Mouse (Mus musculus) lung, postnatal 25 days (tissue): Measurements from ENCODE around the gene Rxfp1.
A peak's percentile ranks its signal among the peaks of the same experiment; 100 is the strongest.
"Not testable (repeated sequence)": the region's sequence is repeated elsewhere in the genome, so short reads cannot be mapped to it uniquely, and the experiment has no call there.

ENCODE experiments used
- DNase-seq: peaks from one replicate; pipeline ENCODE4 v3.0.0; 2022; ENCODE audit warnings: low spot score

Gene Rxfp1

DNA sequence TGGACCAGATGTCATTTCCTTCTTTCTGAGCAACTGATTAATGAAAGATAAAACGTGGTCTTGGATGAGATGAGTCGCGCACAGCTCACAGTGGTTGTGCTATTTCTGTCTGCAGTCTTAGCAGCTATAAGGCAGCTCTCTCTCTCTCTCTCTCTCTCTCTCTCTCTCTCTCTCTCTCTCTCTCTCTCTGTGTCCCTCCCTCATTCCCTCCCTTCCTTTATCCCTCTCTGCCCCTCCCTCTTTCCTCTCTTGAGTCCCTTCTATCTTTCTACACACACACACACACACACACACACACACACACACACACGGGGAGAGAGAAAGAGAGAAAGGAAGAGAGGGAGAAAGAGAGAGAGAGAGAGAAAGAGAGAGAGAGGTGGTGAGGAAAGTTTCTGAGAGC is at the start of gene Rxfp1:
Rxfp1 (minus strand) TSS at position 101 of the 400 bp plus-strand sequence.
- DNase-seq, result no peak

- DNase-seq, result no peak
Observed at GRCm38 (mm10) chr3:79784362-79784736, 46.7 kb upstream of the Rxfp1 start.

DNA sequence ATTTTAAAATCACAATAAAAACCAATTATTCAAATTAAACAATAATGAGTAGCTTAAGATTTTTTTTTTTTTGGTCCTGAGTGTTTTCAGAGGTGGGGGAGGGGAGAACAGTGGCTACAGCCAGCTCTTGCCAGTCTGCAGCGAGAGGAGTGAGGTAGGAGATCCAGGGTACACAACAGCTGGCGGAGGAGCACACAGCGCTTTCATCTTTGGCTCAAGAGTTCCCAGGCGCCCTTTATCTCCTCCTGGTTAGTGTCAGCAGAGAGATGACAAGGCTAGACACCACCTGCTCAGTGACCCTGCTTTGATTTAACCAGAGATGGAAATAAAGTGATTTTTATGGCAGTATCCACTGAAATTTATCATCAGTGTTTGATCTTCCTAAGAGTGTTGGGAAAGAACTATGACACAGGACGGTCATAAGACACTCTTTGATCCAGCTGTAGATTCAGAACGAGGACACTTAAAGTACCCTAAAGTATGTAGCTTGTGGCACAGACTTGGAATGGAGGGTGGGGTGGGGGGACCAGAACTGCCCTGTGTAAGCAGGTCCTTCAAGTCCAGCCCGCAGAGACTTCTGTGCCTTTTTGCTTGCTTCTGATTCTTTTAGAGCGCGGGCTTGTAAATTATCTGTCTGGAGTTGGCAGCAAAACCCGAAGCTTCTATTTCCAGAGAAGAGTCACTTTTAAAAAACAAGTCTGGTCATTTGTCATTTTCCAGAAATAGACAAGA is 46.1 kb upstream of the Rxfp1 start:
- DNase-seq, result no peak

DNA sequence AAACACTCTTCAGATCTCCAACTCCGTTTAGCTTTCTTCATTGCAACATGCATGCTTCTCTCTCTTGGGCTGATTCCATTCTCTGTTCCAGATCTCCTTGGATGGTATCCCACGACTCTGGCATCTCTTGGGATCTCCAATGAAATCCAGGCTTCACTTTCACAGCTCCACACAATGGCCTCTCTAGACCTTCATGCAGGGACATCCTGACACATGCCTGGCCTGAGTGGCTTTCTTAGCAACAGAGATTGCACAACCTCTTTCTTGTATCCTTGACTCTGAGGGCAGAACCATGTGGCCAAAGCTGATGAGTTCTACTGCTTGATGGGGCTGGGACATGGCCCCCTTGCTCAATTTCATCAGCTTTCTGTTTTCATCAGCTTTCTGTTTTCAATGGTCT is 35.0 kb upstream of the Rxfp1 start:
- no peak for DNase-seq

- no peak for DNase-seq
Observed at GRCm38 (mm10) chr3:79753736-79754135, 16.1 kb upstream of the Rxfp1 start.

- no peak for DNase-seq
Observed at GRCm38 (mm10) chr3:79746585-79746984, 8.9 kb upstream of the Rxfp1 start.

DNA sequence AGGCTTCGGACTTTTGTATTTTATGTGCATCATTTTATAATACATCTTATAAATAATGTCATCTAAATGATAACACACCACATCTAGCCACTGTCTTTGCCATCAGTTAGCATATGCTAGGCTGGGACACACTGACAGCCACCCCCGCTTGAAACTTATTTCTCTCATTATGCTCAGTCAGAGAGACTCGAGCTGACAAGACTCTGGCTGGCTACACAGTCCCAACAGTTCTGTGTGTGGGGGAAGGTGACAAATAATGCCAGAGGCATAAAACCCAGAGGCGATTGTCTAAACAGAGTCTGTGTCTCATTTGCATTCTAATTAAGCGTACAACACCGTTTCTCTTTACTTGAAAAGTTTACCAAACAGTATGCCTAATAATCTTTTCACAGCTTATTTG is 7.4 kb upstream of the Rxfp1 start:
- DNase-seq, result no peak

GRCm38 (mm10) chr3:79744415-79744814 is 6.7 kb upstream of the Rxfp1 start:
- no peak for DNase-seq

GRCm38 (mm10) chr3:79740351-79740750 is 2.7 kb upstream of the Rxfp1 start:
- DNase-seq, result no peak

DNA sequence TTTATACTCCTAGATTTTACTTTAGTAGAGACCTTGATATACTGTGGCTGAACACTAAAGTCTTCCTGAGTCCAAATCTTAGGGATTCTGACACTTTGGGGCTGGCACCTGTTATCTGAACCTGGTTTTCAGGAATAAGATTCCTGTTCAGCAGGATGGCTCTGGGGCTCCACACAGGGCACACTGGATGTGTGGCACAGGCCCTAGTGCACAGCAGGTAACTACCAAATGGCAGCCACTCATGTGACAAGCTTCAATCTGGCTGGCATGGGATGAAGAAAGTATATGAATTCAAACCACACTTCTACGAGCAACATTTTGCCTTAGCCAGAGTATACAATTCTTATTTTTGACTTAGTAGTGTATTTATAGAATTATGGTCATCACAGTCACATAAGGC is 771 bp upstream of the Rxfp1 start:
- DNase-seq, result no peak

- DNase-seq, result no peak
Observed at GRCm38 (mm10) chr3:79726506-79727075, 11.1 kb downstream of the Rxfp1 start.

GRCm38 (mm10) chr3:79720756-79721484 is 16.8 kb downstream of the Rxfp1 start:
- no peak for DNase-seq

- DNase-seq, result no peak
Observed at GRCm38 (mm10) chr3:79706436-79706835, 31.2 kb downstream of the Rxfp1 start.

GRCm38 (mm10) chr3:79703135-79703534 is 34.5 kb downstream of the Rxfp1 start:
- DNase-seq, result no peak

DNA sequence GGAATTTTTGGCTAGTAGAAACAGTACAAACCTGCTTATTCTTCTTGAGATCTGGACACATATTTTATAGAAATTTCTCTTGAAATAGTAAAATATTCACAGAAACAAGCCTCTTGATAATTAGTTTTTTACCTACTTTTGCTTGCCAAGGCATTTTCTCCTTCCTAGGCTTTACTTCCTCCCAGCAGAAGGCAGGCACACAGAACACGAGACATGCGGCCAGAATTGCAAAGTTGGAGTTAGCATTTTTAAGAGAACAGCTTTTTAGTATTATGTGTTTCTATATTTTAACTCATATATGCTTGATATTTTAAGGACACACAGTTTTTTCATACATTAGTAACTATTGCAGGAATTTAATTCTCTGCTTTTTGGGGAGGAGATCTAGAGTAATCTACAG is 45.7 kb downstream of the Rxfp1 start:
- DNase-seq, result no peak

DNA sequence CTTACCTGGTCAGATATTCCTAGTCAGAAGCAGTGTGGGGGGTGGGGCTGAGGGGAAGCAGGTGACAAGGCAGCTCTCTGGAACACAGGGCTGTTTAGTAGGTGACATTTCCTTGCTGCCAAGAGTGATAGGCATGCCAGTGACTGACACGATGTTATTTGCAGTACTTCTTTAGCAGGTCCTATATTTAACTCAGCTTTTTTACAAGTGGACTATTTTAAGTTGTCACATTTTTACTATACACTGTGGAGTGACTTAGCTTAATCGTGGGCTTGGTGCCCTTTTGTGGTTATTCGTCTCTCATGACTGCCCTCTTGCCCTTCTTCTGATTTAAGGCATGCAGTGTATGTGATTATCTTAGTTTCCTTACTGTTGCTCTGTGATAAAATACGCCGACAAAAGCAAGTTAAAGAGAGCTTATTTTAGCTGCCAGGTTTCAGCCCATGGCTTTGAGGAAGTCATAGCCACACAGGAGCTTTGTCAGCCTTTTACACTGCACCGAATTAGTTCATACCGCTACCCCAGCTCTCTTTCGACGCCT is 47.5 kb downstream of the Rxfp1 start:
- no peak for DNase-seq

DNA sequence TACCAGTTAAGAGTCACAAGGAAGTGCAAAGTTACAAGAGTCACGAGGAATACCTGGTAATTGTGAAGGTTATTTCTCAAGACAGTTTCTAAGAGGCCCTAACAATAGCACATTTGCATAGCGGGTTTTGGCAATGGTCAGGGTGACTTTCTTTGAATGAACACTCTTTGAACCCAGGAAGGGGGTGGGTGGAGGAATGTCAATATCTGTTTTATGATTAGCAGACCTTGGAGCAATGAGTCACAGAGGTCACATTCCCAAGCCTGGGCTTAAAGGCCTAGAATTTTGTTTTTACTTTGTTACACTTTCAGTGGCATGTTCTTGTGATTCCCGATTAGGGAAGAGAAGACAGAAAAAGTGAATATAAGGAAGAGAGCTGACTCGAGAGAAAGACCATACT is 49.6 kb downstream of the Rxfp1 start:
- not testable (repeated sequence) for DNase-seq

DNA sequence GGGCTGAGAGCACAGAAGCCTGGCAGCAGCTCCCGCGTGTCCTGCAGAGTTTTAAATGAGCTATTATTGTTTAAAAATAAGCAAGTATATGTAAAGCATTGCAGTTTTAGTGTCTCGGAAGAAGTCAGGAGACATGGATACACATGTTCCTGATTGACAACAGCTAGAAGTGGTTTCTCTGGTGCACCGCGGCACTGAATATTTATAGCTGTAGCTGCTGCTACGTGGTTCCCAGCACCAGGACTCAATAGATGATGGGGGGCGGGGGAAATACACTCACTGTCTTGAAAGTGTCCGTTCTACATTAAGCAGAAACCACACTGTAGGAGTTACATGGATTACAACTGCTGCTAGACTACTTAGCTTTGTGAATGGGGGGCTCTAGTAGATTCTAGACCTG is 54.2 kb downstream of the Rxfp1 start:
- no peak for DNase-seq

- peak; percentile 17 for DNase-seq
Observed at GRCm38 (mm10) chr3:79682351-79683132, 55.1 kb downstream of the Rxfp1 start.

GRCm38 (mm10) chr3:79676411-79676810 is 61.3 kb downstream of the Rxfp1 start:
- no peak for DNase-seq

DNA sequence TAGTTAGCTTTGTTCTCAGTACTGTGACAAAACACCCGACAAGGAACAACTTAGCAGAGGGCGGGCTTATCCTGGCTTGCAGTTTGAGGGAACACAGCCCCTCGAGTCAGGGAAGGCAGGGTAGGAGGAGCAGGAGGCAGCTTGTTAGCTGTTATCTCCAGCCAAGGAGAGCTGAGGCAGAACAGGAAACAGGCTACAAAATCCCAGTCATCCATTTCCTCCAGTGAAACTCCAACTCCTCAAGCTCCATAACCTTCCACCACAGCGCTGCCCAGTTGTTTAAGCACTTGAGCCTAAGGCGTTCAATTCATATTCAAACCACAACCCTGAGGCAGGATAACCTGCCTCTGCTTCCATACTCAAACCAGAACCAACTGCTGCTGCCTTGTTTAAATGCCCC is 63.0 kb downstream of the Rxfp1 start:
- DNase-seq, result no peak

- DNase-seq, result peak; percentile 47
Observed at GRCm38 (mm10) chr3:79673082-79673481, 64.6 kb downstream of the Rxfp1 start.
